ENCODE assay signal across 10 mouse cellular contexts in the genomic region with DNA sequence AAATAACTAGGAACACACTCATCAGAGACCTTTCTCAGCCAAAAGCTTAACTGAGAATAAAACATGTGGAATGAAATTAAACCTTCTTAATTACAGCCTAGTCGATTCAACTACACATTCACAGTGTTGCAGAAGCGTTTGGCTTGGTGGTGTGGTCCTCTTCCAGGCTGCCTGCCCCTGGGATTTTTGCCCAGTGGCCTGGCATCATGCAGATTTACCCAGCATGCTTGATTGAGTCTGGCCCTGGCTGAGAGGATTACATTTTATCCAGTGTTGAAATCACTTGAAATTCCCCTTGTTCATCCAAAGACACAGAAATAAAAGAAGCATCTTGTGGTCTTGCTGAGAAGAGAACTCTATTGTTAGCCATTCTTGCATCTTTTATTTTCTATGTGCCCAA. TPM values are rescaled to one million over a fixed set of nuclear protein-coding genes. Genes with fewer than 3 reads are reported as not detected.
DNase-seq lines count a peak whose midpoint lies in the region; ATAC-seq and TF ChIP-seq lines count a peak whose summit lies in the region.
"Had no signal": no experiment of that assay in that cellular context is flagged by ENCODE, and none has a peak within 500 bp of the region (broad histone marks: within the 10 kb centered on the region; RNA-seq: fewer than 3 reads in every experiment).

No protein-coding gene starts in this region.

- no peak overlapping the region for H3K27ac ChIP-seq in intestine, postnatal 0 days (ENCODE audit: low read depth, low read length)
- H3K27ac ChIP-seq: heart, embryonic 13.5 days had no signal

- ATAC-seq in intestine, postnatal 0 days: no peak

- no peaks in the 10 kb centered on the region for H3K9me3 ChIP-seq in intestine, postnatal 0 days (ENCODE audit: control insufficient read depth)
- H3K9me3 ChIP-seq: heart, embryonic 13.5 days had no signal

- H3K36me3 ChIP-seq in intestine, postnatal 0 days (ENCODE audit: control insufficient read depth, insufficient read depth): peaks cover 7% of the 10 kb centered on the region

- intact Hi-C loops in left cerebral cortex, postnatal 25 days (cut with DNase I): no loop called here

- no peaks in the 10 kb centered on the region for H3K4me1 ChIP-seq in intestine, postnatal 0 days (replicated peaks; ENCODE audit: control insufficient read depth, insufficient read depth, low read length)
- H3K4me1 ChIP-seq: heart, embryonic 13.5 days had no signal

- H3K9ac ChIP-seq in intestine, postnatal 0 days (ENCODE audit: low read depth, low read length): no peak overlapping the region
- H3K9ac ChIP-seq: heart, embryonic 13.5 days; lung, embryonic 14.5 days had no signal

- TF ChIP-seq CTCF in intestine, postnatal 0 days (IDR thresholded peaks at IDR 0.05; ENCODE audit: low read depth): no peak

- no peaks in the 10 kb centered on the region for H3K27me3 ChIP-seq in intestine, postnatal 0 days (replicated peaks; ENCODE audit: control insufficient read depth, insufficient read depth, low read length)
- H3K27me3 ChIP-seq: heart, embryonic 13.5 days had no signal

- H3K4me3 ChIP-seq in intestine, postnatal 0 days (ENCODE audit: low read depth, low read length): no peak overlapping the region
- H3K4me3 ChIP-seq: heart, embryonic 13.5 days had no signal

- 81% methylated on average over 2 of the region's 2 CpGs for whole genome bisulfite sequencing in intestine, postnatal 0 days

- H3K4me2 ChIP-seq in intestine, postnatal 0 days (replicated peaks; ENCODE audit: low read depth): no peak overlapping the region
- H3K4me2 ChIP-seq: heart, embryonic 13.5 days; lung, embryonic 14.5 days had no signal

- DNase-seq in ovary, adult 18-20 months (ENCODE audit: low spot score): peak; percentile 4
- no peak for DNase-seq in ovary, postnatal 10 days (ENCODE audit: low spot score)
- DNase-seq in cerebellum, postnatal 14 days: peak; percentile 86 to 91
- DNase-seq in heart, postnatal 4 days: peak; percentile 36
- peak; percentile 14 to 53 for DNase-seq in left cerebral cortex, postnatal 25 days (ENCODE audit: low spot score in 2 of 2)
- no peak for DNase-seq in thymus, postnatal 4 days
- no peak for DNase-seq in thymus, postnatal 0 days (ENCODE audit: low spot score)
- DNase-seq: lung, embryonic 14.5 days had no signal

RNA-seq across cellular contexts. Expression of a gene that starts 5.8 kb away (rescaled TPM):
- 1 to 10 TPM; 3.1 to 3.5 TPM for total RNA-seq in heart, postnatal 4 days (2021)
- total RNA-seq in left cerebral cortex, postnatal 25 days (2021): 1 to 10 TPM; 2.6 to 3.6 TPM
- 0.93 and 1.1 TPM in 2 replicates for polyA plus RNA-seq in intestine, postnatal 0 days (2015; fragmentation: Nextera tagmentation; extraction: Ambion mirVana)
- 0.93 and 1.6 TPM in 2 replicates for polyA plus RNA-seq in thymus, postnatal 0 days (2015; fragmentation: Nextera tagmentation; extraction: Ambion mirVana)

RNA-seq across cellular contexts. Expression of a gene that starts 36.3 kb away (rescaled TPM):
- 10 to 100 TPM; 81.2 to 83.3 TPM for total RNA-seq in heart, postnatal 4 days (2021)
- 10 to 100 TPM; 94.5 to 98.0 TPM for total RNA-seq in left cerebral cortex, postnatal 25 days (2021)
- 13.6 and 15.1 TPM in 2 replicates for polyA plus RNA-seq in intestine, postnatal 0 days (2015; fragmentation: Nextera tagmentation; extraction: Ambion mirVana)
- polyA plus RNA-seq in thymus, postnatal 0 days (2015; fragmentation: Nextera tagmentation; extraction: Ambion mirVana): 14.8 and 18.2 TPM in 2 replicates

RNA-seq across cellular contexts. Expression of a gene that starts 36.3 kb away (rescaled TPM):
- total RNA-seq in heart, postnatal 4 days (2021): under 1 TPM; 0.67 to 0.90 TPM
- total RNA-seq in left cerebral cortex, postnatal 25 days (2021): 1 to 10 TPM; 1.4 to 2.0 TPM
- 1.7 and 1.9 TPM in 2 replicates for polyA plus RNA-seq in intestine, postnatal 0 days (2015; fragmentation: Nextera tagmentation; extraction: Ambion mirVana)
- polyA plus RNA-seq in thymus, postnatal 0 days (2015; fragmentation: Nextera tagmentation; extraction: Ambion mirVana): 43.3 and 48.2 TPM in 2 replicates

Comparison
In these comparisons a context has a peak if more than half of its experiments do, and no peak if none do; other contexts are left out.
1. DNase-seq: peak in ovary, adult 18-20 months (single experiment), cerebellum, postnatal 14 days (2 of 2), heart, postnatal 4 days (single experiment) and left cerebral cortex, postnatal 25 days (2 of 2); none in ovary, postnatal 10 days (single experiment), thymus, postnatal 4 days (single experiment) and thymus, postnatal 0 days (single experiment).